Mouse (Mus musculus) liver, adult 2 months (tissue): Measurements from ENCODE around the gene Tmx4.

Experiments used
- CTCF ChIP-seq: fragments of 200-500 bp; IDR thresholded peaks from 2 replicates; pipeline ENCODE4 v1.5.1; 2011; ENCODE audit warnings: low read depth, low read length, control low read depth
- POLR2A ChIP-seq: fragments of 200-500 bp; IDR thresholded peaks from 2 replicates; pipeline ENCODE4 v1.6.1; 2011; ENCODE audit warnings: low read length, control low read depth; ENCODE audit not compliant: insufficient read depth; ENCODE audit errors: extremely low read depth

DNA sequence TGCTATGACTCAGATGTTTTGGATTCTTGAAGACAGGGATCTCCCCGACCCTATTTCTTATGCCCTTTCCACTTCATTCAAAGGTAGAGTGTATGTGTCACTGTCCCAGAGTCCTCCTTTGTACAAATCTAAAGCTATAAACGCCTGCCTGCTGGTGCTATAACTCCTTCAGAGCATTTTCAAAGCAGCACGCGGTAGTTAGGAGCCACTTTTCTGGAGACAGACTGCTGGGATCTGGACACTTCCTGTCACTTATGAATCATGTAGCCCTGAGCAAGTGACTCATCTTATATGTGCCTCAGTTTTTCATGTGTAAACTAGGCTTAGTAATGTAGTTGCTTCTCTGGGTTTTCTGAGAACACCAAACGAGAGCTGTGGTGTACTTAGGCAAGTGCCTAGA is 98.8 kb downstream of the Tmx4 start:
- no peak for TF ChIP-seq CTCF
- TF ChIP-seq POLR2A: no peak
